Mouse (Mus musculus): ENCODE results near the gene Wars. TPM values are rescaled to one million over a fixed set of nuclear protein-coding genes. Genes with fewer than 3 reads are reported as not detected.

Wars gene
- polyA plus RNA-seq (2016; fragmentation: Nextera tagmentation; extraction: Ambion mirVana) = 96.2 and 103 TPM in 2 replicates

DNA sequence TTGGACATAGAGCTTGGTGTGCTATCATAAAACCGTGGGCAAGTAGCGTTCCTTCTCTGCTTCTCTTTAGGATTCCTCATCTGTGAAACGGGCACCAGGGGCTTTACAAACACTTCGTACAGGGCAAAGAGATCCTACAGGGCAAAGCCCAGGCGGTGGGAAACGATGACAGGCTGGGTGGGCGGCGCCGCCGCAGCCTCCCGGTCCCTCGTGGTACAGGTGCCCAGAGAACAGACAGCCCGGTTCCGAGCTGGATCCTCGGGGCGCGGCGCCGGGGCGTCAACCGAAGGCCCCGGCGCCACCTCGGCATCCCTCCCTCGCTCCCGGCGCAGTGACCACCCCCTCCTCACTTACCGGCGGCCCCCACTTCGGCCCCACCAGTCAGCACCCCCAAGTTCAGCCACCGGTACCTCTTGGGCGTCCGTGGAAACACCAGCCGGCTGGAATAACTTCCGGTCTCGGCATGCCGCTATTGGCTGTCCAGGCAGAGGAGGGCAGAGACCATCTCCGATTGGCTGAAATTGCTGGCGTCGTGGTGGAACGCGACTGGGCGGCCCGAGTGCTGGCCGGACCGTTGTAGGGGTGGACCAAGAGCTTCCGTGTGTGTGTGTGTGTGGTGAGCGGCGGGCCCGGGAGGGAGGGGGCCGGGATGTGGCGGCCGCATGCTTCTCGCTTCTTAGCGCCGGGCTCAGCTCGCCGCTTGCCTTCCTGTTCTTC is at the start of gene Wars:
Gene Wars (minus strand): TSS at position 460 of the 717 bp plus-strand sequence.
- Histone ChIP-seq H3K9me3 (no peaks in the 10 kb centered on the region), H3K27ac (peak within 1 kb of the TSS; percentile 89), H3K36me3 (peaks cover 17% of the 10 kb centered on the region; the same call in 1 of the 2 replicates), H3K27me3 (ENCODE audit: insufficient read depth, poor library complexity, severe bottlenecking) (no peaks in the 10 kb centered on the region), H3K4me3 (peak within 1 kb of the TSS; percentile 91), H3K4me1 (peaks cover 17% of the 10 kb centered on the region)
- DNase-seq (ENCODE audit: low spot score) = peak; percentile 98
- WGBS = under 1% methylated on average over 58 of the region's 58 CpGs

DNA sequence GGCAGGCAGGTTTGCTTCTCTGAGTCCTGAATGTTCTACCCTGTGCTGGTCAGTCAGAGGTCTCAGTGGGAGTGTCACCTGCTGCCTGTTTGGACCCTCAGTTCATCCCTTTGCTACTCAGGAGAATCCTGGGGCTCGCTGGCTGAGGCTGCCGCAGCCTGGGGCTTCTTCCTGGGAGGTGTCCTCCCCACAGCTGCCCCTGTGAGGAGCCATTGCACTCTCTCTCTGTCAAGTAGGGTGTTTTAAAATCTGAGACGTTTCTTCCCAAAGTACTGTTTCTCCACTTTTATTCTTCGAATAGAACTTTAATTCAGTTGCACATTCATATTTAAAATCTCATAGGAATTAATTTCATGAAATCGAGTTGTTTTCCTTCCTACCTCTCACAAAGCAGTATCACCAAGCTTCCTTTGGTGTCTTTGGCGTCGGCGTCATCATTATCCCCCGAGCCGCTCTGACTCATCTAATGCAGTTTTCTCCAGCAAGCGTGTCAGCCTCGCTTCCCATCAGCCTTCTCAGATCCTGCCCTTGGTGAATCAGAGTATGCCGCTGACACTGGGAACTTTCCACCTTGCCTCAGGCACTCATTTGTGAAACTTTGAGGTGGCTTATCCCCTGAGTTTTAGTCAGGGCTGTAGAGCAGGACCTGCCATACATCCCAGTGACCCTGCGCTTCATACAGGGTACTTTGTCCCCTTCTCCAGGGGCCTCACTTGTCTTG is 48.4 kb upstream of the Wars start:
- H3K9me3 ChIP-seq = no peaks in the 10 kb centered on the region
- H3K27me3 ChIP-seq (ENCODE audit: insufficient read depth, poor library complexity, severe bottlenecking) = no peaks in the 10 kb centered on the region
- H3K4me1 ChIP-seq = 0 out of 2 replicates have a peak, but pooled peaks cover 8% of the 10 kb centered on the region
- DNase-seq (ENCODE audit: low spot score) = no peak
- H3K27ac ChIP-seq = no peak overlapping the region
- 84% methylated on average over 14 of the region's 14 CpGs for WGBS
- no peaks in the 10 kb centered on the region for H3K36me3 ChIP-seq
- H3K4me3 ChIP-seq = no peak overlapping the region

DNA sequence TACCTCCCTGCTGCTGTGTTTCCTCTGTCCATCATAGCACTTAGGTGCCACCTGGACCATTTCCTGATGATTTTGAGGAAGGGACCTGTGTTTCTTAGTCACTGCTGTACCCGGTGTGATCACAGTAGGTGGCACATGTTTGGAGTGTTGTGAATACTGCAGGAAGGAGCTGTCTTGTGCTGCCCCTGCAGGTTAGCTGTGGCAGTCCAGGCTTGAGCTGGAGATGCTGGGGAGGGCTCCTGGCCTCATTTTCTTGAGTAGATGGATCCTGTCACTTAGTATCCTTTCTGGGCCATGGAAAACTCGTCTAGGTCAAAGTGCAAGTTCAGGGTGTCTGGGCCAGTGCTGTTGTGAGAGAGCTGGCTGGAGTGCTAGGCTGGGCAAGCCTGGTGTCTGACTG is 47.3 kb upstream of the Wars start:
- Histone ChIP-seq H3K36me3 (no peaks in the 10 kb centered on the region), H3K4me3 (no peak overlapping the region), H3K4me1 (peaks cover 13% of the 10 kb centered on the region; the same call in 1 of the 2 replicates), H3K27ac (no peak overlapping the region), H3K9me3 (no peaks in the 10 kb centered on the region), H3K27me3 (ENCODE audit: insufficient read depth, poor library complexity, severe bottlenecking) (no peaks in the 10 kb centered on the region)
- 69% methylated on average over 2 of the region's 2 CpGs for WGBS
- DNase-seq (ENCODE audit: low spot score) = no peak

DNA sequence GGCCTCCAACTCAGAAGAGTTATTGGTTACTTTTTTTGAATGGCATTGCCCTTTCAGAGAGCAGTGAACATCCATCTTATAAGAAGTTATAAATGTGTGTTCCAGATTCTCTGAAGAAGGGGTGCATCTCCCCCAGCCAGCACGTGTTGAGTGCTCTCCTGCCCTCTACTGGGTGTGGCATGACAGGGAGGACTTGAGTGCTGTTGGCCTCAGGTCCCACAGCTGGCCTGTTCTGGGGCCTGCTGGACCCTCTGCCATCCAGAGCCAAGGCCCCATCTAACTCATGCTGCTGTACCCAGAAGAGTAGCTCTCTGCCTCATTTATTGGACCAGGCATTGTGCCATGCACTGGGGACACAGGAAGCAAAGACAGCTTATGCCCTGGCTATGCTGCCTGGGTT is 46.3 kb upstream of the Wars start:
- Histone ChIP-seq H3K4me3 (no peak overlapping the region), H3K9me3 (no peaks in the 10 kb centered on the region), H3K4me1 (peaks cover 15% of the 10 kb centered on the region; the same call in 1 of the 2 replicates), H3K27me3 (ENCODE audit: insufficient read depth, poor library complexity, severe bottlenecking) (no peaks in the 10 kb centered on the region), H3K27ac (no peak overlapping the region), H3K36me3 (no peaks in the 10 kb centered on the region)
- DNase-seq (ENCODE audit: low spot score) = no peak
- 45% methylated on average over 1 of the region's 1 CpGs for WGBS

DNA sequence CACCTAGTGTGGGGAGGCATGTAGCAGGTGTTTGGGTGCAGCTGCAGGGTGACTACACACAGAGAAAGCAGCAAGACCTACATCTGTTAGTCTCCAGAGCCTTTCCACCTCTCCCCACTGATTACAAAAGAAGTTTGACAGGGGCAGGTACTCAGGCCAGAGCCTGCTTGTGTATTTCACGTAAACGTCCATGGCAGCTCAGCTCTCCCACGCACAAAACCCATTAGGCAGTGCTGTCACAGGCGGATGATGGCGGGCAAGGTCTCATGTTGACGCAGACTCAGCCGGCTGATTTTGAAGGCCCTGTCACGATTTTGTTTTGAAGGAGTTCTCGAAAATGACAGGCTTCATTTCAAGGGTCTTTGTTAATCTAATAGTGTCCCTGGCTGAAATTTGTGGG is 45.3 kb upstream of the Wars start:
- Histone ChIP-seq H3K4me1 (peaks cover 15% of the 10 kb centered on the region; the same call in 1 of the 2 replicates), H3K4me3 (no peak overlapping the region), H3K9me3 (no peaks in the 10 kb centered on the region), H3K36me3 (no peaks in the 10 kb centered on the region), H3K27ac (no peak overlapping the region), H3K27me3 (ENCODE audit: insufficient read depth, poor library complexity, severe bottlenecking) (no peaks in the 10 kb centered on the region)
- DNase-seq (ENCODE audit: low spot score) = no peak
- WGBS = 86% methylated on average over 9 of the region's 9 CpGs

DNA sequence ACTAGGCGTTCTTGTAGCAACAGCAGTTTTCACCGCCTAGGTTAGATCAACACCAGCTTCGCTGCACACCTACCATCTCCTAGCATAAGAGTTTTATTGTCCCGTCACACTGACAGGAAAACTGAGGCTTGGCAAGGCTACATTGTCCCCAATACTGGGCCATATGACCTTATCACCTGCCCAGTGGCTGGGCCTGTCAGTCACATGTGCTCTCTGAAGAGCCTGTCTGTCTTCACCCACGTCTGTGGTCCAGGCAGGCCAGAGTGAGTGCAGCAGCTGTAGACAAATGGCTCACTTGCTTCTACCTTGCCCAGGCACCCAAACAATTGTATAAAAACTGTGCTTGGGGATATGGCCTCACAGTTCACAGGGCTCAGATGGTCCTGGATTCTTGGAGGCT is 44.9 kb upstream of the Wars start:
- no peak for DNase-seq (ENCODE audit: low spot score)
- Histone ChIP-seq H3K27me3 (ENCODE audit: insufficient read depth, poor library complexity, severe bottlenecking) (no peaks in the 10 kb centered on the region), H3K9me3 (no peaks in the 10 kb centered on the region), H3K4me3 (no peak overlapping the region), H3K4me1 (peaks cover 15% of the 10 kb centered on the region; the same call in 1 of the 2 replicates), H3K36me3 (no peaks in the 10 kb centered on the region), H3K27ac (no peak overlapping the region)
- WGBS = 73% methylated on average over 5 of the region's 5 CpGs

DNA sequence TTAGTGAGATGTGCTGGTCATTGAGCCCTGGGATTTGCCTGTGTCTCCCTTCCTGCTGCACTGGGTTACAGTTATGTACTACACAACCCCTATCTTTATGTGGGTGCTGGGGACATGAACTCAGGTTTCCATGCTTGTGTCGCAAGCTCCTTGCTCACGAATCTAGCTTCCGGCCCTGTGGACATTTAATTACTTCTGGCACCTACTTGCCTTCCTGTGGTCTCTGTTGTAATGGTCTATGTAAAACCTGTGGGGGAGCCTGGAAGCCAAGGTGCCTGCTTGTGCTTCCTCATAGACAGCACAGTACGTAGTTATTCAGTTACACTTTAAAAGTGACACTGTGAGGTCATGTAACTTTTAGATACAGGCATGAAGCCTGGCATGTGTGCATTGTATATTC is 43.5 kb upstream of the Wars start:
- Histone ChIP-seq H3K4me1 (peaks cover 15% of the 10 kb centered on the region; the same call in 1 of the 2 replicates), H3K27me3 (ENCODE audit: insufficient read depth, poor library complexity, severe bottlenecking) (no peaks in the 10 kb centered on the region), H3K9me3 (no peaks in the 10 kb centered on the region), H3K36me3 (no peaks in the 10 kb centered on the region), H3K4me3 (no peak overlapping the region), H3K27ac (no peak overlapping the region)
- WGBS = 82% methylated on average over 4 of the region's 4 CpGs
- no peak for DNase-seq (ENCODE audit: low spot score)

DNA sequence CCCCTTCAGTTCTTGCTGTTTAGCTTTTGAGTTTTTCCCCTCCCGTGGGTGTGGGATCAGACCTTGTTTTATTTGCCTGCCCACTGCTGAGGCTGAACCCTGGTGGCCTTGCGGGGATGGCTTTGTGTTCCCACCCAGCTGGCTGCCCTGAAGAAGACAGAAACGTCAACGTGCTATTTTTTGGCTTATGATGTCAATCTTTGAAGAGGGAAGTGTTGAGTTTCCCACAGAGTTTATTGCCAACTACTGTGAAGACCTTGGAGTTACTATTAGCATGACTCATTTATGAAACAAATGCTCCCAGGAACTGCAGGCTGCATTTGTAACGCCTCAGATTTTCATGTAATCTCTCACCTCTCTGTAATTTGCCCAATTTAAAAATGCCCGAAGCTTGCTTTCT is 42.9 kb upstream of the Wars start:
- Histone ChIP-seq H3K36me3 (no peaks in the 10 kb centered on the region), H3K27me3 (ENCODE audit: insufficient read depth, poor library complexity, severe bottlenecking) (no peaks in the 10 kb centered on the region), H3K4me1 (peaks cover 15% of the 10 kb centered on the region; the same call in 1 of the 2 replicates), H3K9me3 (no peaks in the 10 kb centered on the region), H3K4me3 (no peak overlapping the region), H3K27ac (no peak overlapping the region)
- DNase-seq (ENCODE audit: low spot score) = no peak
- 76% methylated on average over 6 of the region's 6 CpGs for WGBS

DNA sequence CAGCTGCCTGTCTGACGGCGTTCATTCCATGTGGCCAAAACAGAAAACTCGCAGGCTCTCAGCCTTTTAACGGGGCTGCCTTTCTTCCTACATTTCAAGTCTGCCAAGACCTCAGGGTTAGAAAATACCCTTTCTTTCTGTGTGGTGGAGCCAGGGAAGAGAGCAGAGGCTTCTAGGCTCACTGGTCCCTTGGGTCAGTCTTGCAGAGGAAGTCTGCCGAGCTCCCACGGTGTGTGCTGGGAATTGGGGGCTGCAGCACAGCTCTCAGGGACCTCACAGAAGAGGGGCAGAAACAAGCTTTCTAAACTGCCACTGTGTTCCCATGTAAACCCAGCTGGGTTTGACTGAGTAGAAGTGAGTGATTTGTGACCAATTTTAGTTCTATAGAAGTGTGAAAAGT is 40.3 kb upstream of the Wars start:
- Histone ChIP-seq H3K9me3 (no peaks in the 10 kb centered on the region), H3K4me3 (no peak overlapping the region), H3K4me1 (peaks cover 14% of the 10 kb centered on the region; the same call in 1 of the 2 replicates), H3K36me3 (no peaks in the 10 kb centered on the region), H3K27me3 (ENCODE audit: insufficient read depth, poor library complexity, severe bottlenecking) (no peaks in the 10 kb centered on the region), H3K27ac (no peak overlapping the region)
- DNase-seq (ENCODE audit: low spot score) = no peak
- WGBS = 78% methylated on average over 6 of the region's 6 CpGs

DNA sequence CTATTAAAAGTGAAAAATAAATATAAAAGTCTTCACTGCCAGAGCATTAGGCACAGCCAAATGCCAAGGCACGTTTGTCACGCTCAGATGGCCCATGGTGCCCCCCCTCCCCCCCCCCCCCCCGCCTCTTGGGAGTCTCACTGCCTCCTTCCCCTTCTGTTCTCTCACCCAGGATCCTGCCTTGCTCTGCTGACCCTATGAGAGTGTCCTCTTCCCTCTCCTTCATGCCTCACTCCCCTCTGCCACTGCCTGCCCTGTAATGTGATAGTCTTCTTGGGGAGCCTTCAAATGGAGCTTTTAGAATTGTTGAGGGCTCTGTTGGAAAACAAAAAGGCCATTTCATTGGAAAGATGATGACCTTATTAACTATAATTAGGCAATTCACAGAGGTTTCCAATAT is 38.1 kb upstream of the Wars start:
- Histone ChIP-seq H3K27me3 (ENCODE audit: insufficient read depth, poor library complexity, severe bottlenecking) (no peaks in the 10 kb centered on the region), H3K4me1 (peaks cover 7% of the 10 kb centered on the region; the same call in 1 of the 2 replicates), H3K9me3 (no peaks in the 10 kb centered on the region), H3K36me3 (no peaks in the 10 kb centered on the region), H3K4me3 (no peak overlapping the region), H3K27ac (no peak overlapping the region)
- 61% methylated on average over 2 of the region's 3 CpGs for WGBS
- DNase-seq (ENCODE audit: low spot score) = no peak

DNA sequence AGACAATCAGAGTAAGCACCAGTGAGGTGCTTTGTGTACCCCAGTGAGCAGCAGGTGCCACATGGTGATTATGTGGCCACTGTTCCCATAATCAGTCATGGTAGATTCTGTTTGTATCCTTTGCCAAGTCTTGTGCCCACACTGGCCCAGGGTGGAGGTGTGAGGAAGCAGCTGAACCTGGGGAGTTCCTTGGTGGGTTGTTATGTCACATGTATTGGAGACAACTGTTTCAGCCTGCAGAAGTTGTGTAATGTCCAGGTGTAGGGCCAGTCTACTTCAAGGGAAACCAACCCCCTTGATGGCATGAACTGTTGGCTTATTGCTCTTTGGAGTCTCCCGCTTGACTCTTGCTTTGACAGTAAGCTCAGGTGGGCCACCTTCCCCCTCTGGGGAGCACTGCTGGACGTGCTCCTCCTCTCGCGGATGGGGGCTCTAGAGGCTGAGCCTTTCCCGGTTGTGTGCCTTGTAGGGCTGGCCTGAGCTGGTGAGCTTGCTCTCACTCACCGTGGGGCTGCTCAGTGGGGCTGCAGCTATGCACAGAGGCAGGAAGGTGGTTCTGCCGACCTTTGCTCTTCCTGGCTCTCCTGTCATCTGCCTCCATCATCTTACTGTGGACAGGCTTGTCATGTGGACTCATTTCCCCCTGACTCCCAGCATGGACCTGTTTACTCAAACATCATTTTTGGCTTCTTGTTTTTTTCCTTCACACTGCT is 37.5 kb upstream of the Wars start:
- H3K36me3 ChIP-seq = no peaks in the 10 kb centered on the region
- WGBS = 37% methylated on average over 7 of the region's 7 CpGs
- H3K27me3 ChIP-seq (ENCODE audit: insufficient read depth, poor library complexity, severe bottlenecking) = no peaks in the 10 kb centered on the region
- H3K9me3 ChIP-seq = no peaks in the 10 kb centered on the region
- H3K4me3 ChIP-seq = no peak overlapping the region
- H3K4me1 ChIP-seq = peaks cover 4% of the 10 kb centered on the region; the same call in 1 of the 2 replicates
- no peak overlapping the region for H3K27ac ChIP-seq
- no peak for DNase-seq (ENCODE audit: low spot score)

DNA sequence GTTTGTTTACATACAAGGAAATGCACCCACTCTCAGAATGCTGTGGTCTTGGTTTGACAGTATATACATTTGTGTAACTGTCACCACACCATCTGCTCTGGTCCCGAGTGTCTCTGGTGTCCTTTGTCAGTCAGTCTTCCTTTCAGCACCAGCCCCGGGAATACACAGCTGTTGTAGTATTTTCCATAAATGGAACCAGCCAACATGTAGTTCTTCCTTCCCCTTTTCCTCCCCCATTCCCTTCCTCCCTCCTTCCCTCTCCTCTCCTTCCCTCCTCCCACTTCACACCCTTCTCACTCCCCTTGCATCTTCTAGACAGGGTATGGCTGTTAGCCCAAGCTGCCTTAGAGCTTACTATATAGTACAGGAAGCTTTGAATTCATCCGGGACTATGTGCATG is 35.5 kb upstream of the Wars start:
- H3K36me3 ChIP-seq = no peaks in the 10 kb centered on the region
- H3K27me3 ChIP-seq (ENCODE audit: insufficient read depth, poor library complexity, severe bottlenecking) = no peaks in the 10 kb centered on the region
- no peak overlapping the region for H3K27ac ChIP-seq
- 50% methylated on average over 3 of the region's 3 CpGs for WGBS
- no peak overlapping the region for H3K4me3 ChIP-seq
- H3K4me1 ChIP-seq = peaks cover 6% of the 10 kb centered on the region; the same call in 1 of the 2 replicates
- no peaks in the 10 kb centered on the region for H3K9me3 ChIP-seq
- DNase-seq (ENCODE audit: low spot score) = no peak

DNA sequence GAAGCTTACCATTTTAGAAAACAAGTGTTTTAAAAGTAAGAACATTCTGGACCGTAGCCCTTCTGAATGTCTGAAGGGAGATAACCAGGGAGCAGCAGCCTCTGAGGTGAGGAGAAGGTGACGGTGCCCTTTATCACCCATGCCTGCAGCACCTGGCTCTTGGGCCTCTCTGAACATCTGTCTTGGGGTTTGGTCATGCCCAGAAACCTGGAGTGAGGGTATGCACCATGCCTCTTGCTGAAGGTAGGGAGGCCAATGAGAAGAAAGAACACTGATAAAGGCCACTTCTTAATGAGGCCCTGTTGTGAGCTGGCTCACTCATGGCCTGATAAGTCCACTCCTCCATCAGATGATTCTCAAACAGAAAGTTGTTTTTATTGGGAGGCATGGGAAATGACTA is 34.3 kb upstream of the Wars start:
- DNase-seq (ENCODE audit: low spot score) = no peak
- Histone ChIP-seq H3K4me3 (no peak overlapping the region), H3K4me1 (peaks cover 8% of the 10 kb centered on the region; the same call in 1 of the 2 replicates), H3K36me3 (no peaks in the 10 kb centered on the region), H3K27me3 (ENCODE audit: insufficient read depth, poor library complexity, severe bottlenecking) (no peaks in the 10 kb centered on the region), H3K9me3 (no peaks in the 10 kb centered on the region), H3K27ac (no peak overlapping the region)
- 76% methylated on average over 2 of the region's 2 CpGs for WGBS
